10 mouse cellular contexts compared by ENCODE assay signal in genomic region chr19:10391995-10392394, GRCm38 (mm10). TPM values are rescaled to one million over a fixed set of nuclear protein-coding genes. Genes with fewer than 3 reads are reported as not detected.
DNase-seq lines count a peak whose midpoint lies in the region; ATAC-seq and TF ChIP-seq lines count a peak whose summit lies in the region.
"Had no signal": no experiment of that assay in that cellular context is flagged by ENCODE, and none has a peak within 500 bp of the region (broad histone marks: within the 10 kb centered on the region; RNA-seq: fewer than 3 reads in every experiment).

No protein-coding gene starts in this region.

- peaks cover 1% of the 10 kb centered on the region; the same call in 1 of the 2 replicates for H3K4me1 ChIP-seq in heart, adult 2 months (ENCODE audit: control insufficient read depth, insufficient read depth, low read length)

- peak; percentile 81 for TF ChIP-seq CTCF in heart, adult 2 months (IDR thresholded peaks at IDR 0.05)

- H3K36me3 ChIP-seq in heart, adult 2 months (ENCODE audit: control insufficient read depth, insufficient read depth, low read length): no peaks in the 10 kb centered on the region
- H3K36me3 ChIP-seq: embryonic facial prominence, embryonic 13.5 days; liver, embryonic 15.5 days had no signal

- DNase-seq in heart, adult 2 months: peak; percentile 62 to 73
- DNase-seq in heart, postnatal 25 days (ENCODE audit: low spot score): no peak
- DNase-seq in Muller cell, postnatal 12 days (ENCODE audit: inconsistent ontology term): peak; percentile 5
- DNase-seq in cerebellum, postnatal 25 days: peak; percentile 70 to 82
- peak; percentile 66 to 79 for DNase-seq in kidney, postnatal 4 days
- DNase-seq in layer of hippocampus, postnatal 36 days: no peak
- no peak for DNase-seq in spleen, postnatal 10 days (ENCODE audit: low spot score in 2 of 2)

- ATAC-seq in erythroblast, adult 5-6 weeks (replicated peaks; ENCODE audit: low FRiP score, poor library complexity, severe bottlenecking): no peak

- intact Hi-C loops in heart, adult 2 months (cut with DNase I): loop anchor here (2.0 to 5.0 kb wide), 2 partner anchors 41 to 90 kb away; partner anchors contain the start of gene Ppp1r32
- intact Hi-C loops in heart, postnatal 25 days (cut with DNase I): loop anchor here (2.0 to 5.0 kb wide), 3 partner anchors 43 to 95 kb away; no protein-coding TSS in a partner anchor

- TF ChIP-seq POLR2A in heart, adult 2 months (IDR thresholded peaks at IDR 0.05; ENCODE audit: insufficient read depth, low read depth, low read length): no peak

- 21% methylated on average over 3 of the region's 3 CpGs for WGBS in heart, adult 2 months

- H3K27me3 ChIP-seq in heart, adult 2 months (ENCODE audit: control insufficient read depth, insufficient read depth, low read length): no peaks in the 10 kb centered on the region

- peak overlapping the region; percentile 51; the same call in 1 of the 2 replicates for H3K27ac ChIP-seq in heart, adult 2 months
- H3K27ac ChIP-seq: embryonic facial prominence, embryonic 13.5 days; liver, embryonic 15.5 days had no signal

- no peak overlapping the region for H3K9ac ChIP-seq in heart, adult 2 months (ENCODE audit: low read depth, low read length)
- H3K9ac ChIP-seq: embryonic facial prominence, embryonic 13.5 days; liver, embryonic 15.5 days had no signal

- no peak overlapping the region for H3K4me3 ChIP-seq in heart, adult 2 months
- H3K4me3 ChIP-seq: embryonic facial prominence, embryonic 13.5 days; liver, embryonic 15.5 days had no signal

- TF ChIP-seq EP300 in heart, adult 2 months (IDR thresholded peaks at IDR 0.05; ENCODE audit: insufficient read depth, low read depth, low read length): peak; percentile 82

- H3K79me2 ChIP-seq in heart, adult 2 months (replicated peaks; ENCODE audit: control insufficient read depth, insufficient read depth, low read length): no peaks in the 10 kb centered on the region

RNA-seq across cellular contexts. Expression of gene Syt7, which starts 3.1 kb away (rescaled TPM):
- 10 to 100 TPM; 35.7 to 38.6 TPM for total RNA-seq in heart, adult 2 months (2021)
- polyA plus RNA-seq in heart, adult 2 months (2012; rRNA removed): 17.6 and 20.1 TPM in 2 replicates
- 10 to 100 TPM; 45.8 to 47.0 TPM for total RNA-seq in heart, postnatal 25 days (2021)
- not detected in 2 replicates for total RNA-seq in erythroblast, adult 5-6 weeks (2015; ENCODE audit: low replicate concordance)
- not detected in 2 replicates for total RNA-seq in erythroblast, adult 5-6 weeks (2017; ENCODE audit: low replicate concordance)
- total RNA-seq in layer of hippocampus, postnatal 36 days (2021): 100 to 1,000 TPM; 301 to 303 TPM

Comparison
In these comparisons a context has a peak if more than half of its experiments do, and no peak if none do; other contexts are left out.
1. DNase-seq: peak in heart, adult 2 months (2 of 2), Muller cell, postnatal 12 days (single experiment), cerebellum, postnatal 25 days (2 of 2) and kidney, postnatal 4 days (2 of 2); none in heart, postnatal 25 days (single experiment), layer of hippocampus, postnatal 36 days (0 of 2) and spleen, postnatal 10 days (0 of 2).
2. RNA of gene Syt7, which starts 3.1 kb away (total RNA-seq): 301 to 303 TPM in layer of hippocampus, postnatal 36 days, 45.8 to 47.0 TPM in heart, postnatal 25 days and 35.7 to 38.6 TPM in heart, adult 2 months; not detected in erythroblast, adult 5-6 weeks; every median in the first group is over 10 times any median in the second.